Mouse (Mus musculus) lung, adult 2 months (tissue): ENCODE results near the gene Lamtor3.

Experiments
- CTCF ChIP-seq: fragments of 200-500 bp; IDR thresholded peaks from 2 replicates; pipeline ENCODE4 v1.5.1; 2011; ENCODE audit warnings: mild to moderate bottlenecking, low read length, control low read depth; ENCODE audit not compliant: insufficient read depth
- POLR2A ChIP-seq: fragments of 200-500 bp; IDR thresholded peaks from 2 replicates; pipeline ENCODE4 v1.6.1; 2011; ENCODE audit warnings: low read depth, mild to moderate bottlenecking, control low read depth, low read length, borderline replicate concordance; ENCODE audit errors: extremely low read depth

DNA sequence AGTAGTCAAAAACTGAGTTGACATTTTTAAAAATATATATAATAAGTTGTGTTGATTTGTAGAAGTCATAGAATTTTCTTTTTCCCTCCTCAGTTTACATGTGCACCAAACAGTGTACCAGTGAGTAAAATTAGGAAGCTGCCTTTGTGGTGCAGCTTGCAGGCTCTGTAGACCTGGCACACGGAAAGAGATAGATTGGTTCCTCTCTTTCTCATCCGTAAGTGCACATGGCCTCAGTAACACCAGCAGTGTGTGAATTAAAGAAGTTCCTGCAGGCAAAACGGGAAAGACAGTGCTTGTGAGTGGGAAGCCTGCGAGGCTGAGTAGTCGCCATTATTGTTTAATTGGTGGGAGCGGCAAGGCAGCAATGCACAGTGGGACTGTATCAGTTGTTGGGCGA is 57.1 kb downstream of the Lamtor3 start:
- TF ChIP-seq POLR2A (no peak), CTCF (no peak)
